Mouse (Mus musculus) Patski (cell line): Measurements from ENCODE around the gene Lgals12. TPM values are rescaled to one million over a fixed set of nuclear protein-coding genes. Genes with fewer than 3 reads are reported as not detected.

Experiments used
- ATAC-seq: fragments of 100-300 bp; one replicate; pipeline ENCODE4 v1.8.0; 2021
- CTCF ChIA-PET: fragments of 350-600 bp; sonication (Branson Sonifier 250); formaldehyde crosslinking; loops from one replicate; lab custom pipeline; 2022; ENCODE audit warnings: inconsistent platforms; lab: Charles Lee
- POLR2A ChIA-PET: fragments of 350-600 bp; sonication (Branson Sonifier 250); formaldehyde crosslinking; loops from one replicate; lab custom pipeline; 2022; ENCODE audit warnings: antibody characterized with exemption, inconsistent platforms; lab: Charles Lee
- DNase-seq: peaks from one replicate; pipeline ENCODE4 v3.0.0-alpha.2; 2011; ENCODE audit warnings: low read depth, low spot score
- H3K27me3 ChIP-seq: fragments of 371-371 bp; one replicate; pipeline ENCODE4 v1.5.1; 2021
- CTCF ChIP-seq: fragments of 100-300 bp; IDR thresholded peaks from one replicate; pipeline ENCODE4 v1.5.1; 2021
- in situ Hi-C: fragments of 300-500 bp; cut with MboI; formaldehyde crosslinking; loops from 3 replicates; pipeline ENCODE4 v1.11.1; 2018; ENCODE audit warnings: low pct_unique_long_range_greater_than_20kb, mixed read lengths
- polyA plus RNA-seq: library from polyadenylated mRNA; unstranded; gene quantifications from one replicate; pipeline ENCODE4 v1.2.3, GENCODE M21; 2021

The Lgals12 gene
- polyA plus RNA-seq, 1 experiment from 2014 or later = not detected

GRCm38 (mm10) chr19:7585279-7585678 lies 21.7 kb downstream of the Lgals12 start:
- in situ Hi-C loops = no loop called here
- DNase-seq = no peak
- ATAC-seq = no peak
- no peak for TF ChIP-seq CTCF
- no peaks in the 10 kb centered on the region for H3K27me3 ChIP-seq
- POLR2A ChIA-PET = no interaction called here
- CTCF ChIA-PET = interaction anchor here (0.9 to 1.7 kb wide), 3 partner anchors 11 to 33 kb away, joined by 3 to 4 read pairs (median 4); no protein-coding TSS in a partner anchor

DNA sequence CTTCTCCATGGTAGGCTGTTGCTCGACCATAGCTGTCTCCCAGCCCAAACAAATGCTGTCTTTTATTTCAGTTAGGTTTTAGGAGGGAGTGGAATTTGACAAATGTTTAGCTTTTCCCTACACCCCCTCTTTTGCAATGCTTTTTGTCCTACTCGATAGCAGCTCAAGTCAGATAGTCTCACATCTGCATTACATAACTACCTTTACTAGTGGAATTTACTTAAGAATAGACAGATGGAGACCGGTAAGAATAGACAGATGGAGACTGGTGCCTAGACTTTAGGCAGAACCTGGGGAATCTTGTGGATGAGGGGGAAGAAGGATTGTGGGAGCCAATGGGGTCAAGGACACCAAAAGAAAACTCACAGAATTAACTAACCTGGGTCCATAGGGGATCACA lies 23.4 kb downstream of the Lgals12 start:
- no peak for TF ChIP-seq CTCF
- ChIA-PET POLR2A (no interaction called here), CTCF (no interaction called here)
- no peaks in the 10 kb centered on the region for H3K27me3 ChIP-seq
- in situ Hi-C loops = no loop called here
- ATAC-seq = no peak
- no peak for DNase-seq

GRCm38 (mm10) chr19:7583101-7583500 lies 23.9 kb downstream of the Lgals12 start:
- ChIA-PET POLR2A (no interaction called here), CTCF (no interaction called here)
- no peak for TF ChIP-seq CTCF
- in situ Hi-C loops = no loop called here
- DNase-seq (no peak), ATAC-seq (no peak)
- H3K27me3 ChIP-seq = no peaks in the 10 kb centered on the region

DNA sequence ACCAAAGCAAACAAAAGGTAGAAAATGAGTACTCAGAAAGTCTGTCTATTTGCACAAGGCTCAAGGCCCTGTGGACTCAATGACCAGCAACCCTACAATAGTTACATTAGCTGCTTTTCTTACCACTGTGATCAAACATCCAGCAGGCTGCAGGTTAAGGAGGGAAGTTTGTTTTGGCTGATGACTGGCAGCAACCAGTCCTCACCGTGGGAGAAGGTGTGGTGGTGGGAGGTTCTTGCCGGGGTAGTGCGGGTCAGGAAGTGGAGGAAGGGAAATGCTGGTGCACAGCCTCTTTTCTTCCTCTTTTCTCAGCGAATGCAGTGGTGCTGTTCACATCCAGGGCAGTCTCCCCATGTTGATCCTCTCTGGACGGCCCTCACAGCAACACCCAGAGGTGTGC lies 26.0 kb downstream of the Lgals12 start:
- no peaks in the 10 kb centered on the region for H3K27me3 ChIP-seq
- no peak for ATAC-seq
- in situ Hi-C loops = no loop called here
- ChIA-PET POLR2A (interaction anchor here (0.7 kb wide), 1 partner anchor 1218 kb away, joined by 3 read pairs; no protein-coding TSS in a partner anchor), CTCF (no interaction called here)
- no peak for DNase-seq
- no peak for TF ChIP-seq CTCF

DNA sequence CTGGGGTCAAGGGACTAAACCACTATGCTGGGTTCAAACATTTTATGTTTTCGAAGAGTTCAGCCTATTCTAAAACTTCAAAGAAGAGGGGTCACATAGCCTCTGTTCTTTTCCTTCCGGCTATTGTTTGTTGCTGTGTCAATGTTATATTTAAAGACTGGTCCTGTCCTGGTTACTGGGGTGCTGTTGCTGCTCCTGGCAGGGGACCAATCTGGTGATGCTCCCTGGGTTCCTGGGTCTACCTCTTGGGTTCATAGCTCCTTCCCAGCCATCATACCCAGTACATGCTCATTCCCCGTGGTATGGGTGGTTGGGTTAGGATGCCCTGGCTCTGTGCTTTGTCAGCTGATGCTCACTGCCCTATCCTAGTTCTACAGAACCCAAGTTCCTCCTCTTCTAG lies 29.3 kb downstream of the Lgals12 start:
- no peak for DNase-seq
- no peak for TF ChIP-seq CTCF
- in situ Hi-C loops = no loop called here
- ATAC-seq = no peak
- ChIA-PET CTCF (no interaction called here), POLR2A (interaction anchor here (0.6 kb wide), 1 partner anchor 77 kb away, joined by 5 read pairs; no protein-coding TSS in a partner anchor)
- H3K27me3 ChIP-seq = no peaks in the 10 kb centered on the region

GRCm38 (mm10) chr19:7576180-7576579 lies 30.8 kb downstream of the Lgals12 start:
- no peaks in the 10 kb centered on the region for H3K27me3 ChIP-seq
- ATAC-seq (no peak), DNase-seq (no peak)
- ChIA-PET CTCF (no interaction called here), POLR2A (no interaction called here)
- in situ Hi-C loops = no loop called here
- TF ChIP-seq CTCF = no peak

- TF ChIP-seq CTCF = no peak
- ChIA-PET CTCF (interaction anchor here (0.8 to 1.2 kb wide), 2 partner anchors 12 to 15 kb away, joined by 3 read pairs; partner anchors contain the start of gene Pla2g16), POLR2A (interaction anchor here (1.2 kb wide), 1 partner anchor 12 kb away, joined by 3 read pairs; the partner anchor contains the start of gene Pla2g16)
- DNase-seq = no peak
- no peaks in the 10 kb centered on the region for H3K27me3 ChIP-seq
- ATAC-seq = peak; percentile 80
- in situ Hi-C loops = no loop called here
These were observed 37.3 kb downstream of the Lgals12 start for GRCm38 (mm10) chr19:7569650-7570049.

DNA sequence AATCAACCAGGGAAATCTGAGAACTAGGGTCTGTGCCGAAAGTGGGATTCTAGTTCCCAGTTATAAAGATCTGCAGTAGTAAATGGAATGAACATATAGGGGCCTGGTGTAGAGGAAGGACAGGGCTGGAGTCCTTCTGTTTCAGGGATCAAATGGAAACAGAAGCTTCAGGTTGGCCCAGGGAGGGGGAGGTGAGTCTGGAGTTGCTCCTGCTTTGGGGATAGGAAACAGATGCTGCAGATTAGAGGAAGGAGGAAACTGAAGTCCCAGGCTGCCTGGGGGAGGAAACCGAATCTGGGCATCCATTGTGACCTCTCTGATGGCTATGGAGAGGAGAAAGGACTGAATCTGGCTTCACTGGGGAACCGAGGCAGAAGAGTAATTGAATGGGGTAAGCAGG lies 38.6 kb downstream of the Lgals12 start:
- POLR2A ChIA-PET = interaction anchor here (1.2 kb wide), 1 partner anchor 11 kb away, joined by 3 read pairs; the partner anchor contains the start of gene Pla2g16
- CTCF ChIA-PET = no interaction called here
- DNase-seq (no peak), ATAC-seq (no peak)
- in situ Hi-C loops = no loop called here
- no peaks in the 10 kb centered on the region for H3K27me3 ChIP-seq
- no peak for TF ChIP-seq CTCF

GRCm38 (mm10) chr19:7566826-7567225 lies 40.2 kb downstream of the Lgals12 start:
- ChIA-PET CTCF (interaction anchor here (1.1 kb wide), 1 partner anchor 10 kb away, joined by 3 read pairs; no protein-coding TSS in a partner anchor), POLR2A (no interaction called here)
- H3K27me3 ChIP-seq = no peaks in the 10 kb centered on the region
- ATAC-seq = no peak
- no peak for DNase-seq
- no peak for TF ChIP-seq CTCF
- in situ Hi-C loops = no loop called here

DNA sequence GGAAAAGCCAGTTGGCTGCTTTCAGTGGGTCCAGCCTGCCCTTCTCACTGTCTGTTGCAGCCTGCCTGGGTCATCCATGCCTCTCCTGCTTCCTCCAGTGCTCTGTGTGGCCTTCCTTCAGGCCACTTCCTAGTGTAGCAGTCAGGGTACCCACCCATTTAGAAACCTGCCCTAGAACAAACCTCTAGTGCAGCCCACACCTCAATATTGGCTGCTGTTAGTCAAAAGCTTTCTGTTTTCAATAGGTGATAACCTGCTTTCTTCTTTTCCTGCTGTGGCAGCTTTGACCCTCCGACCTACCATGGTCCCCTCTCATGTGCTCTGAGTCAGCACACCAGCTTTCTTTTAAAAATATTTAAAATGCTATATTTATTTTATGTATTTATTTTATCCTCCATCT lies 42.5 kb downstream of the Lgals12 start:
- ChIA-PET CTCF (interaction anchor here (1.4 kb wide), 1 partner anchor 11 kb away, joined by 3 read pairs; no protein-coding TSS in a partner anchor), POLR2A (no interaction called here)
- DNase-seq (no peak), ATAC-seq (no peak)
- TF ChIP-seq CTCF = no peak
- in situ Hi-C loops = no loop called here
- no peaks in the 10 kb centered on the region for H3K27me3 ChIP-seq

- no peaks in the 10 kb centered on the region for H3K27me3 ChIP-seq
- DNase-seq (no peak), ATAC-seq (no peak)
- ChIA-PET POLR2A (no interaction called here), CTCF (no interaction called here)
- no peak for TF ChIP-seq CTCF
- in situ Hi-C loops = no loop called here
These were observed 43.3 kb downstream of the Lgals12 start for GRCm38 (mm10) chr19:7563676-7564075.
